Mouse (Mus musculus) heart, postnatal 0 days (tissue): Measurements from ENCODE around the gene Pde1c. TPM values are rescaled to one million over a fixed set of nuclear protein-coding genes. Genes with fewer than 3 reads are reported as not detected.

Experiments
- ATAC-seq: fragments of 200-750 bp; cut with Nextera tagmentation; 2 replicates; pipeline ENCODE4 v1.8.0; 2017; ENCODE audit warnings: low read depth, moderate number of reproducible peaks, moderate library complexity; ENCODE audit not compliant: insufficient read depth
- DNase-seq: peaks from one replicate; pipeline ENCODE4 v3.0.0-alpha.2; 2016; ENCODE audit warnings: low spot score
- H3K27ac ChIP-seq: fragments of 300-500 bp; sonication (generic); 2 replicates; pipeline ENCODE4 v1.5.1; 2014; ENCODE audit warnings: low read depth, mild to moderate bottlenecking
- H3K27me3 ChIP-seq: fragments of 300-500 bp; sonication (generic); 2 replicates; pipeline ENCODE4 v1.6.1; 2014; ENCODE audit warnings: low read length, mixed read lengths; ENCODE audit not compliant: control insufficient read depth, insufficient read depth
- H3K36me3 ChIP-seq: fragments of 300-500 bp; sonication (generic); replicated peaks from 2 replicates; pipeline ENCODE4 v1.6.1; 2014; ENCODE audit warnings: low read length, mixed read lengths; ENCODE audit not compliant: control insufficient read depth, insufficient read depth
- H3K4me1 ChIP-seq: fragments of 300-500 bp; sonication (generic); 2 replicates; pipeline ENCODE4 v1.6.1; 2014; ENCODE audit warnings: antibody characterized with exemption; ENCODE audit not compliant: control insufficient read depth, insufficient read depth
- H3K4me2 ChIP-seq: fragments of 300-500 bp; sonication (generic); 2 replicates; pipeline ENCODE4 v1.6.1; 2014; ENCODE audit warnings: low read depth, mild to moderate bottlenecking, low read length, moderate library complexity
- H3K4me3 ChIP-seq: fragments of 300-500 bp; sonication (generic); 2 replicates; pipeline ENCODE4 v1.5.1; 2014; ENCODE audit warnings: low read depth, low read length
- H3K9ac ChIP-seq: fragments of 300-500 bp; sonication (generic); replicated peaks from 2 replicates; pipeline ENCODE4 v1.6.1; 2014; ENCODE audit warnings: low read depth, low read length, mixed read lengths
- H3K9me3 ChIP-seq: fragments of 300-500 bp; sonication (generic); replicated peaks from 2 replicates; pipeline ENCODE4 v1.6.1; 2016; ENCODE audit warnings: low read length; ENCODE audit not compliant: control insufficient read depth
- CTCF ChIP-seq: IDR thresholded peaks from 2 replicates; pipeline ENCODE4 v1.5.1; 2016; ENCODE audit warnings: antibody characterized with exemption, control low read depth, low read depth
- EP300 ChIP-seq: IDR thresholded peaks from 2 replicates; pipeline ENCODE4 v1.6.1; 2016; ENCODE audit warnings: antibody characterized with exemption, low read depth
- WGBS: fragments of 180-500 bp; shearing (Covaris S2); extraction: QIAGEN DNeasy Blood & Tissue Kit; methylation state at CpG from one replicate; pipeline ENCODE4 v1.1.7; 2014; 5-methylcytosine and 5-hydroxymethylcytosine counted together
- polyA plus RNA-seq: library from polyadenylated mRNA; unstranded; fragments of >200 nt; fragmentation: Nextera tagmentation; extraction: Ambion mirVana; gene quantifications from 2 replicates; pipeline ENCODE4 v1.2.1, GENCODE M21; 2015
- total RNA-seq: library from RNA; depleted of rRNA; stranded (reverse); fragments of >200 nt; gene quantifications from 2 replicates; pipeline ENCODE4 v1.2.3, GENCODE M21; 2014; ENCODE audit warnings: low replicate concordance

Gene Pde1c
- total and polyA plus RNA-seq, 2 experiments from 2014 or later: 26.8 to 83.2 TPM

DNA sequence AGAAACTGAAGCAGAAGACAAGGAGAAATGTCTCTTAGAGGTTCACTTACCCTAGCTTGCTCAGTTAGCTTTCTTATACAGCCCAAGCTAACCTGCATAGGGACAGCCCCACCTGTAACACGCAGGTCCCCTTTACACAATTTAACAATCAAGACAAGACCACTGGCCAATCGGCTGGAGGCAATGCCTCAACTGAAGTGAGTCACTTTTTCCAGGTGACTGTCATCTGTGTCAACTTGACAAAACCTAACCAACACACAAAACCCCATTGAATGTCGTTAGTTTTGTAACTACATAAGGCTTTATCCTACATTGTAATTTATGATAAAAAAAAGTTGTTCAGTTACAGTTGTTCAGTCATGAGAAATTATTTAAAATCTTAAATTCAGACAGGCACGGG, 284.1 kb downstream of the Pde1c start:
- Histone ChIP-seq H3K9me3 (no peaks in the 10 kb centered on the region), H3K4me2 (no peak overlapping the region), H3K27me3 (no peaks in the 10 kb centered on the region), H3K36me3 (no peaks in the 10 kb centered on the region), H3K4me1 (no peaks in the 10 kb centered on the region), H3K27ac (no peak overlapping the region), H3K9ac (no peak overlapping the region), H3K4me3 (no peak overlapping the region)
- TF ChIP-seq EP300: no peak
- no peak for TF ChIP-seq CTCF
- DNase-seq (no peak), ATAC-seq (no peak)
- WGBS: 87% methylated on average over 4 of the region's 4 CpGs

DNA sequence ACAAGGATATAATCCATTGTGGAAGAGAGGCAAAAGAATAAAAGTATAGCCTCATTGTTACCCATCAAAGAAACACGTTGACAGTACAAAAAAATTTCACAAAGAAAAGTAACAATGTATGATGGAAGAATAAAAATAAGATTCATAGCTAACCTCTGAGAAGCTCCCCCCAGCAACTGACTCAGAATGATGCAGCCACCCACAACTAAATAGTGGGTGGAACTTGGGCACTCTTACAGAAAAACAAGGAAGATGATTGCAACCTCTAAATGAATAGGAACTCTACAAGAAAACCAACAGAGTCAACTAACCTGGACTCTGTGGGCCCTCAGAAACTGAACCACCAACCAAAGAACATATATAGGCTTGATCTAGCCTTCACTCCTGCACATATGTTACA, 293.4 kb downstream of the Pde1c start:
- 71% methylated on average over 1 of the region's 1 CpGs for WGBS
- Histone ChIP-seq H3K9ac (no peak overlapping the region), H3K4me1 (no peaks in the 10 kb centered on the region), H3K4me2 (no peak overlapping the region), H3K27me3 (no peaks in the 10 kb centered on the region), H3K36me3 (no peaks in the 10 kb centered on the region), H3K27ac (no peak overlapping the region), H3K4me3 (no peak overlapping the region), H3K9me3 (no peaks in the 10 kb centered on the region)
- DNase-seq (no peak), ATAC-seq (no peak)
- TF ChIP-seq EP300 (no peak), CTCF (no peak)

DNA sequence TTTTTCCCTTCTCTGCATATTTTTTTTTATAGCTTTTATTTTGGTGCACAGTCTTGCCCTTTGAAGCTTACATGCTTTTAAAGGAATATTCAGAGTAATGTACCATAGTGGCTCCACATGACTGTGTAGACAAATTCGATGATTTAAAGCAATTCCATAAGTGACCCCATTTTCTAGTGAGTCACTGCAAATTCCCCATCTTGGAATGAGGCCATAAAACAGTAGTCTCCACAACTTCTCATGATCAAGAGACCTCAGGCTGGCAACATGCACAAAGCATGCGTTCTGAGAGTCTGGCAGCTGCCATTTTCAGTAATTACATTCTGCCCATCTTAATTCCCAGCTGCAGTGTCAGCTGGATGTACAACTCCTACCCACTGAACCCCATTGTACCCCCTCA, 297.2 kb downstream of the Pde1c start:
- Histone ChIP-seq H3K36me3 (no peaks in the 10 kb centered on the region), H3K9me3 (no peaks in the 10 kb centered on the region), H3K4me3 (no peak overlapping the region), H3K9ac (no peak overlapping the region), H3K4me1 (no peaks in the 10 kb centered on the region), H3K27me3 (no peaks in the 10 kb centered on the region), H3K4me2 (no peak overlapping the region), H3K27ac (no peak overlapping the region)
- ATAC-seq (no peak), DNase-seq (no peak)
- TF ChIP-seq EP300 (no peak), CTCF (no peak)
- WGBS: 75% methylated on average over 2 of the region's 2 CpGs

DNA sequence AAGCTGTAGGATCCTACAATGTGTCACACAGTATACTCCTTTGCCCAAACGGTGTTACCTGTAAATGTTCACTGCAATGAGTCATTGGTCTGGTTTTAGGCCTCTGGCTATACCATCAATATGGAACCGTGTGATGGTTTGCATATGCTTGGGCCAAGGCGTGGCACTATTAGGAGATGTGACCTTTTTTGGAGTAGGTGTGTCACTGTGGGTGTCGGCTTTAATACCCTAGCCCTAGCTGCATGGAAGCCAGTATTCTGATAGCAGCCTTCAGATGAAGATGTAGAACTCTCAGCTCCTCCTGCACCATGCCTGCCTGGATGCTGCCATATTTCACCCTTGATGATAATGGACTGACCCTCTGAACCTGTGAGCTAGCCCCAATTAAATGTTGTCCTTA, 304.4 kb downstream of the Pde1c start:
- WGBS: 90% methylated on average over 4 of the region's 4 CpGs
- no peak overlapping the region for H3K9ac ChIP-seq

DNA sequence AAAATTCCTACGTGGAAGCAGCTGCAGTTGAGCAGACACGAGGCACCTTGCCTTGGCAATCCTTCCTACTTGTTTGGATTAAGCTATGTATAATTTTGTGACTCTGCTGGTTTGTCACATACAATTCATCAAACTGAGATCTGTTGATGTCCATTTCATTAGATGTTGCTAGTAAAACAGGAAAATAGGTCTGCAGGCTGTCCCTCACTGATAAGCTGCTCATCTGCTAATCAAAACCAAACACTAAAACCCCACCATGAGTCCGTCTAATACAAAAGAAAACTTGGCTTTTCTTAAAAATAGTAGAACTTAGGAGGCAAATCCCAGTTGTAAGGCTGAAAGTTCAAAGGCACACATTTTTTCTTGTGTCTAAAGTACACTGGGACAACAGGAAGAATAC, 308.8 kb downstream of the Pde1c start:
- H3K27ac ChIP-seq: no peak overlapping the region
- H3K9ac ChIP-seq: no peak overlapping the region
- no peak overlapping the region for H3K4me2 ChIP-seq
- no peak overlapping the region for H3K4me3 ChIP-seq
- H3K27me3 ChIP-seq: no peaks in the 10 kb centered on the region
- WGBS: 47% methylated on average over 3 of the region's 3 CpGs
- H3K4me1 ChIP-seq: no peaks in the 10 kb centered on the region
- no peak for DNase-seq
- H3K9me3 ChIP-seq: no peaks in the 10 kb centered on the region
- ATAC-seq: no peak
- TF ChIP-seq EP300 (no peak), CTCF (no peak)
- no peaks in the 10 kb centered on the region for H3K36me3 ChIP-seq

More for the DNA sequence above, 304.4 kb downstream of the Pde1c start:
- DNase-seq: no peak
- H3K36me3 ChIP-seq: no peaks in the 10 kb centered on the region
- no peaks in the 10 kb centered on the region for H3K9me3 ChIP-seq
- TF ChIP-seq CTCF (no peak), EP300 (no peak)
- no peak for ATAC-seq
- H3K27ac ChIP-seq: no peak overlapping the region
- no peak overlapping the region for H3K4me2 ChIP-seq
- H3K4me3 ChIP-seq: no peak overlapping the region
- no peaks in the 10 kb centered on the region for H3K4me1 ChIP-seq
- H3K27me3 ChIP-seq: no peaks in the 10 kb centered on the region

DNA sequence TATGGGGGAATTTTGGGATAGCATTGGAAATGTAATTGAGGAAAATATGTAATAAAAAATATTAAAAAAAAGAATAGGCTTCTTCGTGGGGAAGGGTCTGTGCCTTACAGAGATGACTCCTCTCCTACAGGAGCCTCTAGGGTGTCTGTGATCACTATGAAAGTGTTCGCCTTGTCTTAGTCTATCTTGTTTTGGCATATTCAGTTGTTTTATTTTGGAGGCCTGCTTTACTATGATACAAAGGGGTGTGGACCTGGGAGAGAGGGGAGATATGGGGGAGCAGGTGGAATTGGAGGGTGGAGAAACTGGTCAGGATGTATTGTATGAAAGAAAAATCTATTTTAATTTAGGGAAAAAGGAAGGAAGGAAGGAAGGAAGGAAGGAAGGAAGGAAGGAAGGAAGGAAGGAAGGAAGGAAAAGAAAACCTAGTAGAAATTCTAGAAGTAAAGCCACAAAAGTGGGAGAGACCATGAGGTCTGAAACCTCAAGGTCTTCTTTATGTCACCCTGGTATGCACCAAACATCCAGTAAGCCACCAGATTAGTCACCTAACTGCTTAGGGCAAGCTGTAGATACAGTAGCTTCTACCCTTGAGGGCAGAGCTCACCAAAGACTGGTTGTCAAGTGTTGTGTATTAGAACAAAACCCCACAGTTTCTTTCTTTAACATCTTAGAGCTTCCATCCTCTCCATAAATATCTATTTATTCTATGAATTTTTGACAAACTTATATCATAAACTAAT, 311.2 kb downstream of the Pde1c start:
- no peak for TF ChIP-seq EP300
- TF ChIP-seq CTCF: no peak
- Histone ChIP-seq H3K27ac (no peak overlapping the region), H3K4me3 (no peak overlapping the region), H3K4me1 (no peaks in the 10 kb centered on the region), H3K9me3 (no peaks in the 10 kb centered on the region), H3K27me3 (no peaks in the 10 kb centered on the region), H3K4me2 (no peak overlapping the region), H3K36me3 (no peaks in the 10 kb centered on the region), H3K9ac (no peak overlapping the region)
- ATAC-seq (no peak), DNase-seq (no peak)
- 84% methylated on average over 2 of the region's 2 CpGs for WGBS
